Mouse (Mus musculus): ENCODE results near the gene Ly6g5c.

DNA sequence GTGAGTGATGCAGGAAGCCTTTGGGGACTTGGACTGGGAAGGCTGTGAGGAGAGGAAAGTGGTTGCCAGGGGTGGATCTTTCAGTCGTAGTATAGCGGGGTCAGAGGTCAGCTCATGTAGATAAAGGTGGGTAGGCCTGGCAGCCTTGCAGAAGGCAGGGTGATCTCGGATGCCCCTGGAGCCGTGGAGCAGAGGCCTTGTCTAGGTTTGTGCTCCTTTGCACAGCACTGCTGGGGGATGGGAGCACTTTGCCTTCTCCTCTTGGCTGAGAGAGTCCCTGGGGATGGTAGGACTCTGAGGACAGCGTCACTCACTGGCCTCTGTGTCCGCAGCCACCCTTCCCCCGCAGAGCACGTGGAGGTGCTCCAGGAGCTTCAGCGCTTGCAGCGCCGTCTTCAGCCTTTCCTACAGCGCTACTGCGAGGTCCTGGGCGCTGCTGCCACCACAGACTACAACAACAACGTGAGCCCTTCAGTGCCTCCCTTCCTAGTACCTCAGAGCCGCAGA lies 32.5 kb downstream of the Ly6g5c start:
- TF ChIP-seq POLR2A (IDR thresholded peaks at IDR 0.05; ENCODE audit: borderline replicate concordance, extremely low read depth, insufficient read depth, insufficient read length, poor library complexity, severe bottlenecking) (no peak), CTCF (IDR thresholded peaks at IDR 0.05; ENCODE audit: borderline replicate concordance, extremely low read depth, insufficient read depth, insufficient read length) (no peak)

All from brain, embryonic 14.5 days (tissue).